ENCODE assay signal across 8 mouse cellular contexts in genomic region chr1:136132386-136133201, GRCm38 (mm10). TPM values are rescaled to one million over a fixed set of nuclear protein-coding genes. Genes with fewer than 3 reads are reported as not detected.
DNase-seq lines count a peak whose midpoint lies in the region; ATAC-seq and TF ChIP-seq lines count a peak whose summit lies in the region.

No protein-coding gene starts in this region.

- H3K27me3 ChIP-seq in heart, embryonic 13.5 days (replicated peaks) = 0 out of 2 replicates have a peak, but pooled peaks cover 12% of the 10 kb centered on the region
- H3K27me3 ChIP-seq in hindbrain, embryonic 15.5 days = no peaks in the 10 kb centered on the region
- no peaks in the 10 kb centered on the region for H3K27me3 ChIP-seq in midbrain, postnatal 0 days (ENCODE audit: insufficient read depth, low read length)

- H3K4me1 ChIP-seq in heart, embryonic 13.5 days = peaks cover 94% of the 10 kb centered on the region
- peaks cover 72% of the 10 kb centered on the region for H3K4me1 ChIP-seq in hindbrain, embryonic 15.5 days (replicated peaks)
- peaks cover 40% of the 10 kb centered on the region for H3K4me1 ChIP-seq in midbrain, postnatal 0 days (ENCODE audit: insufficient read depth, low read length)

- peak overlapping the region; percentile 89 for H3K9ac ChIP-seq in heart, embryonic 13.5 days
- peak overlapping the region; percentile 89 for H3K9ac ChIP-seq in hindbrain, embryonic 15.5 days
- peak overlapping the region; percentile 93 for H3K9ac ChIP-seq in midbrain, postnatal 0 days (replicated peaks; ENCODE audit: low read length, poor library complexity, severe bottlenecking)

- no peaks in the 10 kb centered on the region for H3K9me3 ChIP-seq in heart, embryonic 13.5 days
- H3K9me3 ChIP-seq in hindbrain, embryonic 15.5 days = no peaks in the 10 kb centered on the region
- no peaks in the 10 kb centered on the region for H3K9me3 ChIP-seq in midbrain, postnatal 0 days (ENCODE audit: low read length)

- 45% methylated on average over 10 of the region's 10 CpGs for WGBS in heart, embryonic 13.5 days
- WGBS in hindbrain, embryonic 15.5 days = 19% methylated on average over 10 of the region's 10 CpGs
- WGBS in midbrain, postnatal 0 days = 14% methylated on average over 10 of the region's 10 CpGs

- no peak for ATAC-seq in heart, embryonic 13.5 days (ENCODE audit: extremely low read depth, insufficient number of reproducible peaks, low FRiP score, low TSS enrichment)
- peak; percentile 25; the same call in 1 of the 2 replicates for ATAC-seq in hindbrain, embryonic 15.5 days (ENCODE audit: low FRiP score, low read depth)
- no peak for ATAC-seq in midbrain, postnatal 0 days (ENCODE audit: low FRiP score)
- ATAC-seq in megakaryocyte progenitor cell, adult 5-6 weeks (replicated peaks; ENCODE audit: poor library complexity) = no peak

- no peak overlapping the region for H3K27ac ChIP-seq in heart, embryonic 13.5 days (replicated peaks)
- H3K27ac ChIP-seq in hindbrain, embryonic 15.5 days (replicated peaks) = peak overlapping the region; percentile 93
- H3K27ac ChIP-seq in midbrain, postnatal 0 days (ENCODE audit: low read depth, low read length) = peak overlapping the region; percentile 92

- TF ChIP-seq CTCF in midbrain, postnatal 0 days (IDR thresholded peaks at IDR 0.05) = no peak

- peak overlapping the region; percentile 82 for H3K4me3 ChIP-seq in heart, embryonic 13.5 days
- peak overlapping the region; percentile 67 for H3K4me3 ChIP-seq in hindbrain, embryonic 15.5 days
- peak overlapping the region; percentile 77 for H3K4me3 ChIP-seq in midbrain, postnatal 0 days (ENCODE audit: low read depth, low read length)

- H3K36me3 ChIP-seq in heart, embryonic 13.5 days = no peaks in the 10 kb centered on the region
- no peaks in the 10 kb centered on the region for H3K36me3 ChIP-seq in hindbrain, embryonic 15.5 days
- no peaks in the 10 kb centered on the region for H3K36me3 ChIP-seq in midbrain, postnatal 0 days (ENCODE audit: insufficient read depth, low read length)

- peak overlapping the region; percentile 100 for H3K4me2 ChIP-seq in heart, embryonic 13.5 days
- H3K4me2 ChIP-seq in hindbrain, embryonic 15.5 days = peak overlapping the region; percentile 70
- peak overlapping the region; percentile 71 for H3K4me2 ChIP-seq in midbrain, postnatal 0 days (ENCODE audit: low read depth, low read length, poor library complexity, severe bottlenecking)

- intact Hi-C loops in heart, postnatal 25 days (cut with DNase I) = no loop called here

- DNase-seq in heart, postnatal 25 days (ENCODE audit: low spot score) = no peak
- peak; percentile 53 for DNase-seq in brain, adult 2 months (ENCODE audit: low read depth, low spot score)
- DNase-seq in midbrain, postnatal 0 days (ENCODE audit: low spot score) = peak; percentile 63
- no peak for DNase-seq in layer of hippocampus, adult 11-12 months (ENCODE audit: low spot score)
- no peak for DNase-seq in left cerebral cortex, adult 8-10 months (ENCODE audit: low spot score in 2 of 2)

RNA-seq across cellular contexts. Expression of gene Kif21b, which starts 1.4 kb away (rescaled TPM):
- polyA plus RNA-seq in heart, embryonic 13.5 days (2015; fragmentation: Nextera tagmentation; extraction: Ambion mirVana) = 1.5 and 1.7 TPM in 2 replicates
- total RNA-seq in heart, postnatal 25 days (2021) = under 1 TPM; 0.75 TPM
- polyA plus RNA-seq in hindbrain, embryonic 15.5 days (2015; fragmentation: Nextera tagmentation; extraction: Ambion mirVana) = 48.9 and 50.0 TPM in 2 replicates
- total RNA-seq in midbrain, postnatal 0 days (2014; rRNA removed) = 156 and 160 TPM in 2 replicates
- polyA plus RNA-seq in midbrain, postnatal 0 days (2015; fragmentation: Nextera tagmentation; extraction: Ambion mirVana) = 28.1 and 32.1 TPM in 2 replicates
- 7.7 and 8.6 TPM in 2 replicates for total RNA-seq in megakaryocyte progenitor cell, adult 5-6 weeks (2015)
- total RNA-seq in megakaryocyte progenitor cell, adult 5-6 weeks (2017) = 8.0 and 10.3 TPM in 2 replicates
- 10 to 100 TPM; 49.0 to 57.8 (median 53.5) TPM for total RNA-seq in left cerebral cortex, adult 8-10 months (2022)

Comparison
In these comparisons a context has a peak if more than half of its experiments do, and no peak if none do; other contexts are left out.
1. DNase-seq: peak in brain, adult 2 months (single experiment) and midbrain, postnatal 0 days (single experiment); none in heart, postnatal 25 days (single experiment), layer of hippocampus, adult 11-12 months (single experiment) and left cerebral cortex, adult 8-10 months (0 of 2).
2. RNA of gene Kif21b, which starts 1.4 kb away (total RNA-seq): 156 to 160 TPM in midbrain, postnatal 0 days and 49.0 to 57.8 TPM in left cerebral cortex, adult 8-10 months; 7.7 to 10.3 TPM in megakaryocyte progenitor cell, adult 5-6 weeks and 0.75 TPM in heart, postnatal 25 days; every median in the first group is over 4 times any median in the second.
3. Peak in every context shown above with its lines, with median percentiles within 50 percentile points of each other: H3K4me2 ChIP-seq, H3K4me3 ChIP-seq and H3K9ac ChIP-seq.